Mouse (Mus musculus): Measurements from ENCODE around the gene Grin1. TPM values are rescaled to one million over a fixed set of nuclear protein-coding genes. Genes with fewer than 3 reads are reported as not detected.

Gene Grin1
- total RNA-seq (2021), result not detected

- intact Hi-C loops (cut with DNase I), result no loop called here
Observed at GRCm38 (mm10) chr2:25318971-25319773, at the start of gene Grin1. TSS of gene Grin1 (minus strand) at chr2:25319187.

GRCm38 (mm10) chr2:25365091-25365761 is 46.2 kb upstream of the Grin1 start, which contains the start of gene Uap1l1:
TSS of gene Uap1l1 (minus strand) at chr2:25365682.
- intact Hi-C loops (cut with DNase I), result no loop called here
- DNase-seq (ENCODE audit: low spot score), result peak; percentile 74

More at GRCm38 (mm10) chr2:25318971-25319773, at the start of gene Grin1:
- no peak for DNase-seq (ENCODE audit: low spot score)

GRCm38 (mm10) chr2:25364761-25365090 is 45.7 kb upstream of the Grin1 start:
- intact Hi-C loops (cut with DNase I), result no loop called here
- no peak for DNase-seq (ENCODE audit: low spot score)

- no peak for DNase-seq (ENCODE audit: low spot score)
- intact Hi-C loops (cut with DNase I), result no loop called here
Observed at GRCm38 (mm10) chr2:25364313-25364712, 45.3 kb upstream of the Grin1 start.

DNA sequence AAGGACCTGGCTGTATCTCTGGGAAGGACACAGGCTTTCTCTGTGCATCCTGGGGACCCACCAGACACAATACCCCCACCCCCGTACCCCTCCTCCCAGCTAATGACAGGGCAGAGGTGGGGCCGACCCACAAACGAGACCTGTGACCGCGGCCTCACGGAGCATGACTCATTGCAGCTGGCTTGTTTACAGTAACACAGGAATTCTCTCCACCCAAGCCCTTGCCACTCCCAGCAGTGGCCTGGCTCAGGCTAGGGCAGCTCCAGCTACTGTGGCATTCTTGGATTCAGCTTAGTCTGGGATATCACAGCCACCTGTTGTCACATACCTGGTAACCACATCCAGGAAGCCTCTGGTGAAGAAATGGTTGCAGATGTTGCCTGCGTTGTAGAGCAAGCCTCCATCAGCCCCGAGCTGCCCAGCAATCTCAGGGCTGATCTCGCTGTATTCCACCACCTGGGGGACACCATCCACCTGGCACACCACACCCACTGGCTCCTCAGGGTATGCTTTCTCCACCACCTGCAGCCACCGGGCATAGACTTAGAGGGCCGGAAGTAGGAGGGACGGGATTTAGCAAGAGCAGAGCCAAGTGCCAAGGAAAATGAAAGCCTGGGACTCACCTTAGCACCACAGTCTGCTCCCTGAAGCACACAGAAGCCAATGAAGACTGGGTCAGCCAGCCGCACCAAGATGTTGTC is 44.6 kb upstream of the Grin1 start:
- intact Hi-C loops (cut with DNase I), result no loop called here
- no peak for DNase-seq (ENCODE audit: low spot score)

DNA sequence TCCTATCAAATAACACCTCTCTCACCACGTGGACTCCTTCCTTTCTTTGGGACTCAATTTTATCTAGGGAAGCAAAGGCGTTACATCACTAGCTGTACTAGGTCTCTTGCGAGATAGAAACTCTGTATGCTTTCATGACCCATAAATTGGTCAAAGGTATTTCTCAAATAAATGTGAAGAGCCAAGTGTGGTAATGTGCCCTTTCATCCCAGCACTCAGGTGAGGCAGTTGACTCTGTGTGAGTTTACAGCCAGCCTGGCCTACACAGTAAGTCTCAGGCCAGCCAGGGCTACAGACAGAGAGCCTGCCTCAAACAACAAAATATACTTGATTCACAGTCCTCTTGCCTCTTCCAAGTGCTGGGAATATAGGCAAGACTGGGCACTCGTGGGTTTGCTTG is 40.9 kb upstream of the Grin1 start:
- intact Hi-C loops (cut with DNase I), result no loop called here
- DNase-seq (ENCODE audit: low spot score), result no peak

DNA sequence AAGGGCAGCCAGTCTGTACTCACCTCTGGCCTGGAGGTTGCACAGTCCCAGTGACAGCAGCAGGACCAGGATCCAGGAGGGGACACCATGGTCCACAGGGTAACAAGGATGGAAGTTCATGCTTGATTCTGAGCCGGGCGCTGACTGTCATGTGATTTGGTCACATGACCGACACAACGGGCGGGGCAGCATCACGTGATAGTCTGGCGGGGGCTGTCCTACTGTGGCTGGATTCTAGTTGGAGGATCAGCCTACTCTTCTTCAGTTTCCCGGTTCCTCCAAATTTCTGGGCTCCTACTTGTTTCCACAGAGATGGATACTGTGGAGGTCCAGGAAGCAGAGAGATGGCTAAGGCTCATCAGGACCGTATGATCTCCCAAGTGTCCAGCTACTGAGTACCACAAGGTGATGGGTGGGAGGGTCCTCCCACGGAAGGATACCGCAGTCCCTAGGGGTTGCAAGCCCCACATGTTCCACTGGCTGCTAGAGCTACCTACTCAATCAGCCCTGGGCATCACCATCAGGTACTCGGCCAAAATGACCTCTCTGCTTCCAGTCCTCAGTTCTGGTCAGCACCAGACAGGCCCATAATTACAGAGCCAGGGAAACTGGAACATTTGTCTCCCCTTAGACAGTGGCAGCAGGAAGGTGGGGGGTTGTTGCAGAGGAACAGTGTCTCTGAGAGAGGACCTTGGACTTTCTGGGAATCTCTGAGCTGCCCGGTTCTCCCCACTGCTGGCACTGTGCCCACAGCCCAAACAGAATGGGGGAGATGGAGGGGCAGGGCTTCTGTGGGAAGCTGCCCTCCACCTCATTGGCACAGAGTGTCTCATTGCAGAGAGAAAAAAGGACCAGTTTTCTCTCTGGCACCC is 37.5 kb upstream of the Grin1 start, which contains the start of gene Dpp7:
Gene Dpp7 (minus strand): TSS at position 152 of the 872 bp plus-strand sequence.
- DNase-seq (ENCODE audit: low spot score), result peak; percentile 52

DNA sequence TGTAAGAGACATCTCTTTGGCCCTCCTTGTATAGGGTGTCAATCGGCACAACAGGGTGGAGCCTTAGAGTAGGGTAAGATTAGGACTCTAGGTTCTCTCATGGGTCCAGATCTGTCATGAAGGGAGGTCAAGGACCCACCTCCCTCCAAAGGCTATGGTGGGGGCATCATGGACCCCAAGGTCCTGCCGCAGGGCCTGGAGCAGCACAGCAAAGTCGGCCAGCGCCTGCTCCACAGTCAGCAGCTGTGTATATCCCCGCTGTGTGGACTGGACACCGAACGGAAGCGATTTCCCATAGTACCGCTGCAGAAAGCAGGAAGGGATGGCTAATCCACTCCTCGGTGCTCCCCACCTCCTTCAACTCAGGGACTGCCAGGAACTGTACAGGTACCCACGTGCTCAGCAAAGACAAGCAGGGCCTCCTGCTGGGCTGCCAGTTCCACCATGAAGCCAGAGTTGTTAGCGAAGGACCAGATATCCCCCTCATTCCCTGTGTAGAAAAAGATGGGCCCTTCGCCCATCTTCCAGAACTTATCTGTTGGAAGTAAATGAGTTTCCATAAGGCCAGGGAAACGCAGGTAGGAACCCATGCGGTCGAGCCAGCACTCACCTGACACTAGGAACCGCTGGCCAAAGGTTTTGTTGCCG is 36.6 kb upstream of the Grin1 start:
- no peak for DNase-seq (ENCODE audit: low spot score)
- intact Hi-C loops (cut with DNase I), result no loop called here

More for the DNA sequence above, 37.5 kb upstream of the Grin1 start, which contains the start of gene Dpp7:
- intact Hi-C loops (cut with DNase I), result no loop called here

- DNase-seq (ENCODE audit: low spot score), result no peak
- intact Hi-C loops (cut with DNase I), result no loop called here
Observed at GRCm38 (mm10) chr2:25354211-25354610, 35.2 kb upstream of the Grin1 start.

DNA sequence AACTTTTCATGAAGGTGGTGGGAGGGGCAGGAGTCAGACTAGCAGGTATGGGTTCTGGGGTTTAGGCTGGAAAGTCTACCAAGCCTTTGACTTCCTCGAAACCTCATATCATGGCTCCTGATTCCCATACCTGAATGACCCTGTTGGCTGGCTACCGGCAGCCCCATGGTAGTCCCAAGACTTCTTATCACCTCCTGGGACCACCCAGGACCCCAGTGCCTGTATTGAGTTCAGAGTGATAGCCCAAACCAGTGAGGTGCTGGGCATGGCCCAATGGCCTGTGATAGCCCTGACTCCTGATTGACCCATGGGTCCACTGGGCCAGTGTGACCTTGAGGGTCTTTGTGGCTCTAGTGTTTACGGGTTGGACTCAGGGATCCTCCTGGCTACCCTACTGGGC is 31.7 kb upstream of the Grin1 start:
- DNase-seq (ENCODE audit: low spot score), result no peak
- intact Hi-C loops (cut with DNase I), result no loop called here

DNA sequence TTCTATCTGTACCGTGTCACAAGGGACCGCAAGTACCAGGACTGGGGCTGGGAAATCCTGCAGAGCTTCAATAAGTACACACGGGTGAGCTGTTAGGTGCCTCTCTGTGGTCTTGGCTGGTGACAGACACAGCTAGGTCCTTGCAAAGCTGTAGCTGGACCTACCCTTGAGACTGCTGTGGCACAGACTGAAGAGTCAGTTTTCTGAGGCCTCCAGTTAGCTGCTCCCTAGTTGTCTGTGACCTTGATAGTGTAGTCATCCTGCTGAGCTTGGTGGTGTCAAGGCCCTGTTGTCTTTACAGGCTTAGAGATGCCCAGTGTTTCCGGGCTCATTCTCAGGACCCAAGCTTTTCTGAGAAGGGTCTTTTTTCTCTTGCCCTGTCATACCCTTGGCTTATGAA is 30.5 kb upstream of the Grin1 start:
- intact Hi-C loops (cut with DNase I), result no loop called here
- DNase-seq (ENCODE audit: low spot score), result no peak

GRCm38 (mm10) chr2:25348162-25348561 is 29.2 kb upstream of the Grin1 start:
- no peak for DNase-seq (ENCODE audit: low spot score)
- intact Hi-C loops (cut with DNase I), result no loop called here

DNA sequence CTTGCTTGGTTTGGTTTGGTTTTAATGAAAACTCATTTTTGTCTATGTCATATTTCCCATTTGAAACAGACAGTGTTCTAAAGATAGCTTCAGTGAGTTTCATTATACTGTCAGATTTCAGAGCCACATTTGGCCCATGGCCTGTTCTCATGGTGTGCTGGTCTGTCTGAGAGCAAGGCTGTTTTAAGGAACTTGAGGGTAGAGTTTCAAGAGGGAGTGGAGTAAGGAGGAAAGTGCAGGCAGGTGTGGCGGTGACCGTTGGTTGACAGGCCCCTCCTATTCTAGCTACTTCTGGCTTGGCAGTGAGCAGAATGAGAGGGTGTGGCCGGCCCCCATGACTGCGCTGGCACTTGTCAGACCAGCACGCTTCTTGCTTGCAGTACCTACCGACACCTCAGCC is 19.3 kb upstream of the Grin1 start:
- DNase-seq (ENCODE audit: low spot score), result no peak
- intact Hi-C loops (cut with DNase I), result no loop called here

DNA sequence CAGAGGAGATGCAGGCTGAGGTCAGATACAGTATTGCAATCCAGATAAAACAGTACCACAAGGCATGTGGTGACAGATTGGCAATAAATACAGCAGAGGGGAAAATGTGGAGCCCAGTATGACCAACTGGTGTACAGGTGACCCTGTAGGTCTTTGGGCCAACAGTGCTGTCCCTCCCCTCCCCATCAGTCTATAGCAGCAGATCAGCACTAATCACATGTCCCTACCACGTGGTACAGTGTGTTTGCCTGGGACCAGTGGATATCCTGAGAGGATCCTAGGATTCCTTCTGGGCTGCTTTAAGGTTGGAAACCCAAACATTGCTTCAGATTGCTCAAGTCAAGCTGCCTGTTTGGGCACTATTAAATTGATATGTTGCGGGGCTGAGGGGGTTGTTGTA is 14.6 kb upstream of the Grin1 start:
- no peak for DNase-seq (ENCODE audit: low spot score)
- intact Hi-C loops (cut with DNase I), result loop anchor here (5.0 kb wide), 2 partner anchors 61 to 76 kb away; partner anchors contain the start of genes Anapc2, Ssna1 and Tmem203

- peak; percentile 98 for DNase-seq (ENCODE audit: low spot score)
- intact Hi-C loops (cut with DNase I), result loop anchor here (5.0 kb wide), 2 partner anchors 60 to 75 kb away; partner anchors contain the start of genes Anapc2, Ssna1 and Tmem203
Observed at GRCm38 (mm10) chr2:25332286-25333160, 13.5 kb upstream of the Grin1 start, which contains the start of gene Man1b1. TSS of gene Man1b1 (plus strand) at chr2:25332338.

DNA sequence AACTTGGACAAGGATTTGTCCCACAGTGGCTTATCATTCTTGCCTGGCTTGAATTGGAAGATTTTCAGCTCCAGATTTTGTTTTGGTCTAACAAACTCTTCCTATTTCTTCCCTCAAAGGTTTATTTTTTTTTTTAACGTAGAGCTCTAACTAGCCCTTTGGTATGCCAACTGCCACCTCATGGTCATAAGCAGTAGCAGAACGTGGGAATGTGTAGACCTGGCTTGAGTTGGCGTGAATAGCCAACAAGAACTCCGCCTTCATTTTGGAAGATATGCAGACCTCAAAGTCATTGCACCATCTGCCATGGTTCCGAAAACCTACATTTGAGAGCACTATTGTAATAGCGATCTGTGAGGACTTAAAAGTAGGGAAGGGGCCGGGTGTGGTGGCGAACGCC is 12.5 kb upstream of the Grin1 start:
- intact Hi-C loops (cut with DNase I), result loop anchor here (5.0 kb wide), 2 partner anchors 59 to 74 kb away; partner anchors contain the start of genes Anapc2, Ssna1 and Tmem203
- DNase-seq (ENCODE audit: low spot score), result no peak

DNA sequence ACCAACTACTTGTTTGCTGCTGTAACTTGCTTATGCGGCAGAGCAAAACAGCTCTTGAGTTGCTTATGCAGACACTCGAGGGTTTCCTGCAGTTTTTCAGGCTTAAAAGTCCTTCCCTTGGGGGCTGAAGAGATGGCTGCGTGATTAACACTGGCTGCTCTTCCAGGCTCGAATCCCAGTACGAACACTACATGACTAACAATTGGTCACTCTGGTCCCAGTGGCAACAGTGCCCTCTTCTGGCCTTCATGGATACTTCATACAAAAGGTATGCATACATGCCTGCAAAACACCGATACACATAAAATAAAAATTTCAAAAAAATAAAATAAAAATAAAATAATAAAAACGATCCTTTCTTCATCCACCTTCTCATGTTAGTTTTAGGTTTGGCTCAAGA is 9.5 kb upstream of the Grin1 start:
- no peak for DNase-seq (ENCODE audit: low spot score)
- intact Hi-C loops (cut with DNase I), result loop anchor here (5.0 kb wide), 1 partner anchor 136 kb away; no protein-coding TSS in a partner anchor

GRCm38 (mm10) chr2:25326036-25326435 is 7.0 kb upstream of the Grin1 start:
- intact Hi-C loops (cut with DNase I), result loop anchor here (5.0 kb wide), 1 partner anchor 134 kb away; no protein-coding TSS in a partner anchor
- DNase-seq (ENCODE audit: low spot score), result no peak
